Mouse (Mus musculus): ENCODE measurements around the gene D330045A20Rik.
"Not testable (repeated sequence)": the region's sequence is repeated elsewhere in the genome, so short reads cannot be mapped to it uniquely, and the experiment has no call there.

D330045A20Rik gene

GRCm38 (mm10) chrX:139480022-139480894 lies at the start of gene D330045A20Rik:
TSS of gene D330045A20Rik (plus strand) at chrX:139480367.
- no peak for DNase-seq

- DNase-seq, result no peak
Measured at GRCm38 (mm10) chrX:139432550-139432949, 47.6 kb upstream of the D330045A20Rik start.

DNA sequence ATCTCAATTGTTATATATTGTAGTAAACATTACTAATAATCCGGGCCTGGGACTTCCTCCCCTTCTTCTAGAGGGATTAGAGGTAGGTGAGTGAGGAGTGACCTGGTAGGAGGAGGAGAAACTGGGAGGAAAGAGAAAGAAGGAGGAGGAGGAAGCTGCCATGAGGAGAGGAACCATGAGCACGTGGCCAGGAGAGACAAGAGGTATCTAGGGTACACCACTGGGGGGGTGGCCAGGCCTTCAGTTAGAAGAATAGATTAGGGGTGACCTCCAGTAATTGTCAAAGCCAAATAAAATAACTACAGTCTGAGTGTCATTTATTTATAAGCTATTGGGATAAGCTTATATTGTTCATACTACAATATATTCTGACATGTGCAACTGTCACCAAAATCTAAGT lies 45.0 kb upstream of the D330045A20Rik start:
- no peak for DNase-seq

DNA sequence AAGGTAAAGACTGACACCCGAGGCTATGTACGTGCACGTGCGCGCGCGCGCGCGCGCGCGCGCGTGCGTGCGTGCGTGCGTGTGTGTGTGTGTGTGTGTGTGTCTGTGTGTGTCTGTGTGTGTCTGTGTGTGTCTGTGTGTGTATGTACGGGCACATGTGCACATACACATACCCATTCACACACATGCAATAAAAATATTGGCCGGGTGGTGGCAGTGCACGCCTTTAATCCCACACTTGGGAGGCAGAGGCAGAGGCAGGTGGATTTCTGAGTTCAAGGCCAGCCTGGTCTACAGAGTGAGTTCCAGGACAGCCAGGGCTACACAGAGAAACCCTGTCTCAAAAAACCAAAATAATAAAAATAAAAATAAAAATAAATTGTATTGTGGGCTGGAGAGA lies 39.1 kb upstream of the D330045A20Rik start:
- DNase-seq, result not testable (repeated sequence)

DNA sequence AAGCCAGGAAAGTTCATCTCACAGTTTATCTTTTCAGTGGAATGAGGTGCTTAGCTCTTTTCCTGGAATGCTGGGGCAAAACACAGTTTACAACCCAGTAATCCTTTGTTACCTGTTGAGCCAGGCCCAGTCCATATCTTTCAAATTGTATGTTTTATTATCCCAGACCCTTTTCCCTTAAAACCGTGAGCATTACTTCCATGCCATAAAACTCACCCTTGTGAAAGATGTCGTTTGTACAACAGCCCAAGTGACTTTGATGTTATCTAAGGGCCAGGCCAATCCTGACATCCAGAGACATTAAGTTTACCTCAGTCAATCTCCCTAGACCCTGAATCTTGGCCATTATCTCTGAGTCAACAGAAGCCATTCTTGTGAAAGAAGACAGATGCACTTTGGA lies 23.4 kb upstream of the D330045A20Rik start:
- no peak for DNase-seq

- no peak for DNase-seq
Measured at GRCm38 (mm10) chrX:139482083-139482482, 1.9 kb downstream of the D330045A20Rik start.

GRCm38 (mm10) chrX:139484974-139485373 lies 4.8 kb downstream of the D330045A20Rik start:
- no peak for DNase-seq

DNA sequence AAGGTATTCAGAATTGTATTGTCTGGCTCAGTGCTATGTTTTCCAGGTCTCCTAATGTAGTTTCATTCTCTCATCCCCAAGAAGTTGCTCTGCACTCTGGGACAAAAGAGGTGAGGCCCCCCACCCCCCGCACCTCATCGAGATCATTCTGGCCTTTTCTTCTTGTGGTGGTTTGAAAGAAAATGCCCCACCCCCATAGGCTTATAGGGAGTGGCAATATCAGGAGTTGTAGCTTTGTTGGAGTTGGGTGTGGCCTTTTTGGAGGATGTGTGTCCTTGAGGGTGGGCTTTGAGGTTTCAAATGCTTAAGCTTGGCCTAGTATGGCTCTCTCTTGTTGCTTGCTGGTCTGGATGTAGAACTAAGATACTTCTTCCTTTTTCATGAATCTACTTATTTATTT lies 36.0 kb downstream of the D330045A20Rik start:
- no peak for DNase-seq

- DNase-seq, result no peak
Measured at GRCm38 (mm10) chrX:139519251-139519650, 39.1 kb downstream of the D330045A20Rik start.

DNA sequence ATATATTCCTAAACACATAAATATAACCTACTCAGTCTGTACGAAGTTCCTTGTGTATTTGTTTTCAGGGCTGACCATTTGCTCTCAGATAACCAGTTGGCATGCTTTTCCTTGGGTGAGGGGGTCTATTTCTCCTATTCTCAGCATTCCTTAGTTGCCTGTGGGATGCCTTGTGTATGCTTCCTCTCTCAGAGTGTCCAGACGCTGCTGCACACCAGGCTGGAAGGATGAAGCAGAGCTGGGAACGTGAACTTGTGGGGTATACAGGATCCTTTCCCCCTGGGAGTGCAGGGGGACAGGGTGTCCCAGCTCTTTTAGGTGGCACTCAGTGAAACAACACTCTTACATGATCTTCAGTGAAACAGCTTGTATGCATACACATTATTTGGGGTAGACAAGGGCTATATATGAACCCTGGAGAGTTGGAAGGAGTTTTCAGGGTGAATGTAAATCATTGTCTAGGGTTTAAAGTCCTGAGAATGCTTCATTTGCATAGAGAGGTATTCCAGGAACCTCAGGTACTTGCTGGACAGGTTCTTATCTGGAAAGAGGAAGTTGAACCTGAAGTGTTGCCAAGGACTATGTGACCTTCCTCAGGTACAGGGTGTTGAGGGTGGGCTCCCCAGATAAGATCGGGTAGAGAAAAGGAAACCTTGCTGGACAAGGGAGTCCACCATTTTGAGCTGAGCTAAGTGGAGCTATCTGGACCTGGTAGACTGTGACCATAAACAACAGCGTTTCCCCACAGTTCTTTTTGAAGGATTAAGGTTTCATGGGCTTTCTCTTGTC lies 44.3 kb downstream of the D330045A20Rik start:
- no peak for DNase-seq

DNA sequence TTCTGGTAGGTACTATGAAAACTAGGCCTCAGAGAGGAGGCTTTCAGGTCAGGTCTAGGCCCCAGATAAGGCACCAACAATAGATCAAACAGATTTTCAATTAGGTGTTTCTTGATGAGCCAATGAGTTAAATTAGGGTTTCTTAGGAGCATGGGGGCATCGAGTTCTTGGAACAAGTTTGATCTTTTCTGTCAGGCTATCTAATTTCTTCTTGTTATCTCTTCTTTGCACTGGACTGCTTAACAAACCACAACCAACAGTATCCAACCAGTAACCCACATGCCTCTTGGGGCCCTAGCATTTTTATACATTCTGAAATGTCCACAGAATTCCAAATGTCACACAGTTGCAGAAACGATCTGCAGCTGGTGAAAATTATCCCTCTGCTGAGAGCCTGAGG lies 45.6 kb downstream of the D330045A20Rik start:
- no peak for DNase-seq

DNA sequence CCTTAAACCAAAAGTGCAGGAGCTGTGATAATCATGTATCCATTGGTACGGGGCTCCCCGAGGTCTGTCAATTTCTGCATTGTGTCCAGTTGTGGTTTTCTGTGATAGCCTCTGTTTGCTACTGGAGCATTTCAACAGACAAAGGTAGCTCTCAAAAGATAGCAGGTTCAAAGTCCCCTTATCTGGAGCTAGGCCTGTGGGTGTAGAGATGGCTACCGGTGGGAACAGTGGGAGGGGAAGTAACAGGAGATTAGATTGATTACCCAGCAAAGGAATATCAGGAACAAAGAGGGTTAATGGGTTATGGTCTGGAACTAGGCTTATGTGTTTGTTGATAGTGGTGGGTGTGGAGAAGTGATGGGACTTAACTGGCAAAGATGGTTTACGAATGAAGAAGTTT lies 46.8 kb downstream of the D330045A20Rik start:
- DNase-seq, result no peak

DNA sequence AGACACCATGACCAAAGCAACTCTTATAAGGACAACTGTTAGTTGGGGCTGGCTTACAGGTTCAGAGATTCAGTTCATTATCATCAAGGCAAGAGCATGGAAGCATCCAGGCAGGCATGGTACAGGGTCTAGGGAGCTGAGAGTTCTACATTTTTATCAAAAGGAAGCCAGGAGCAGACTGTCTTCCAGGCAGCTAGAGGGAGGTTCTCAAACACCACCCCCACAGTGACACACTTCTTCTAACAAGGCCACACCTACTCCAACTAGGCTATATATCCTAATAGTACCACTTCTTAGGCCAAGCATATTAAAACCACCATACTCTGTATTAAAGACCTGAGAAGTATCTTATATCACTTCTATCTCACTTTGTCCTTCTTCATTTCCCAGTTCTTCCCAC lies 49.5 kb downstream of the D330045A20Rik start:
- DNase-seq, result no peak

- DNase-seq, result no peak
Measured at GRCm38 (mm10) chrX:139532293-139532692, 52.1 kb downstream of the D330045A20Rik start.

GRCm38 (mm10) chrX:139537641-139538397 lies 57.7 kb downstream of the D330045A20Rik start:
- no peak for DNase-seq

GRCm38 (mm10) chrX:139543726-139544125 lies 63.6 kb downstream of the D330045A20Rik start:
- DNase-seq, result no peak

DNA sequence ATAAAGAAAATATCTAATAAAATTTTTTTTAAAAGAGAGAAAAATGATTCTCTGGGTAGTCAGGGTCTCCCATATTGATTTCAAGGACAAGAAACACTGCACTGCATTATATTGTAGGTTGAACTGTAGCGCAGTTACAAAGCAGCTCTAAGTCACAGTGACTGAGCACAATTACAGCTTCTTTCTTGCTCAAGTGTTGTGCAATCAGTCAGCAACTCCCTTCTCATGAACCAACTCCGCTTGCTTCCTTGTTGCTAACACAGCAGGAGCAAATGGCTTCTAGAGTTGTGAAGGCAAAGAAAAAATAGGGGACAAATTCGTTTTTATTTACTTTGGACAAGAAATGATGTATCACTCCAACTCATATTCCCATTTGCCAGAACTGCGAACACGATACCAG lies 70.3 kb downstream of the D330045A20Rik start:
- no peak for DNase-seq

GRCm38 (mm10) chrX:139552090-139552489 lies 71.9 kb downstream of the D330045A20Rik start:
- DNase-seq, result no peak

- DNase-seq, result no peak
Measured at GRCm38 (mm10) chrX:139562255-139562924, 82.2 kb downstream of the D330045A20Rik start.

- DNase-seq, result no peak
Measured at GRCm38 (mm10) chrX:139562925-139563461, 82.8 kb downstream of the D330045A20Rik start, which contains the start of gene Rnf128. TSS of gene Rnf128 (plus strand) at chrX:139563316.

DNA sequence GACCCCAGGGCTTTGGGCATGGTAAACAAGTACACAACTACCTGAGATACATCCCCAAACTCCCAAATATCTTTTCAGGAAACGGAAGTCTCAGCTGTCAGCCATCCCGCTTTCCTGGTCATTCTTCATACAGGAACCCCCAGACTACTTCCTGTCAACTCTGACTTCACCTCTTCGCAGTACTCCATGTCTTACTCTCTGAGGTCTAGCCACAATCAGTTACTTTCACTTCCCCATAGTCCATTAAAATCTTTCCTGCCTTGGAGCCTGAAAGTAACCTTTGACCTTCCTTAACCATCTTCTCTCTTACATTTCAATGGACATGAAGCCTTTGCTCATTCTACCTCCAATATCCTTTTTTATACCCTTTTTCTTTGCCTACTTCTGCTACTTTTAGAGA lies 89.9 kb downstream of the D330045A20Rik start:
- no peak for DNase-seq

GRCm38 (mm10) chrX:139578649-139579278 lies 98.6 kb downstream of the D330045A20Rik start:
- DNase-seq, result no peak

All from thymus, adult 18-20 months (tissue).